Mouse (Mus musculus) cerebellum, adult 2 months (tissue): ENCODE results near the gene Fance.
A peak's percentile ranks its signal among the peaks of the same experiment; 100 is the strongest.

Experiments used
- CTCF ChIP-seq: fragments of 200-500 bp; IDR thresholded peaks from 2 replicates; pipeline ENCODE4 v1.5.1; 2011; ENCODE audit warnings: low read depth, mild to moderate bottlenecking, control low read depth, low read length, moderate library complexity, borderline replicate concordance; ENCODE audit not compliant: insufficient read depth
- POLR2A ChIP-seq: fragments of 200-500 bp; IDR thresholded peaks from 2 replicates; pipeline ENCODE4 v1.6.1; 2011; ENCODE audit warnings: low read length, control low read depth, borderline replicate concordance; ENCODE audit not compliant: insufficient read depth

GRCm38 (mm10) chr17:28313212-28313879 is at the start of gene Fance:
- TF ChIP-seq CTCF (no peak), POLR2A (peak; percentile 73)
